Mouse (Mus musculus) G1E-ER4 (cell line): Measurements from ENCODE around the gene Slpi. TPM values are rescaled to one million over a fixed set of nuclear protein-coding genes. Genes with fewer than 3 reads are reported as not detected.

Experiments used
- GATA1 ChIP-seq: IDR thresholded peaks from one replicate; pipeline ENCODE4 v1.8.0; 2012; ENCODE audit warnings: low read length, inconsistent platforms
- polyA plus RNA-seq: library from polyadenylated mRNA; stranded (reverse); fragments of >175 nt; gene quantifications from 2 replicates; pipeline ENCODE4 v1.2.3, GENCODE M21; 2012

Slpi gene
- polyA plus RNA-seq, 1 experiment: not detected

GRCm38 (mm10) chr2:164425401-164425800 lies 36.5 kb upstream of the Slpi start:
- TF ChIP-seq GATA1: no peak

DNA sequence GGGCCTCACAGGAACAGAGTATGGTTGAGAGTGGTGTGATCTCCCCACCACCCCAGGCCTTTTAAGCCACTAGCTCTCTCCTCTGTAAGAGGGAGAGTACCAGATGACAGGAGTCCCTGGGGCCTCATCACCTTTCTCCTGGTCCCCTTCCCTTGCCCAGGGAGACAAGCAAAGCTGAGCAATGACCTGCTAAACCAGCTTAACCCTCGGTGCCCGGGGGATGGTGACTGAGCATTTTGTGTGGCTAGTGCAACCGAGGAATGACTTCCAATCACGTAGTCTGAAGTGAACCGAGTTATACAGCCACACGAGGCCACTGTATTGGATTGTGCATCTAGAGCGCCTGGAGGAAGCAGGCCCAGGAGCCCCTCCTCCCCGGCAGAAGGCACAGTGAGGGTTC lies 35.5 kb upstream of the Slpi start:
- no peak for TF ChIP-seq GATA1

GRCm38 (mm10) chr2:164423464-164423863 lies 34.6 kb upstream of the Slpi start:
- TF ChIP-seq GATA1: no peak

GRCm38 (mm10) chr2:164422675-164423393 lies 33.9 kb upstream of the Slpi start:
- no peak for TF ChIP-seq GATA1

- no peak for TF ChIP-seq GATA1
Observed at GRCm38 (mm10) chr2:164421979-164422378, 33.1 kb upstream of the Slpi start.

DNA sequence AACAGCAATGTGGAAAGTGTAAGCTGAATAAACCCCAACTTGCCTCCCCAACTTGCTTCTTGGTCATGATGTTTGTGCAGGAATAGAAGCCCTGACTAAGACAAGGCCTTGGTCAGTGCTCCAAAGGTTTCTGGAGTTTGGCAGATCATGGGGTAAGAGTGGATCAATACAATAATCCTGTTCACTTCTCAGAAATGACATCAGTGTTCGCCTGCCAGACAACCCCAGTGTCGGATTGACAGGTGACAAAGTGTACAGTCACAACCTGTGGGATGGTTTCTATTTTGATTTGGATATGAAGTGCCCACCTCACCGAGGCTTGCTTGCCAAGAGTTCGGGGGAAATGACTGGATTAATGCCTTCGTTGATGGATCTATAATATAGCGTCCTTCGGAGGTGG lies 32.4 kb upstream of the Slpi start:
- TF ChIP-seq GATA1: no peak

DNA sequence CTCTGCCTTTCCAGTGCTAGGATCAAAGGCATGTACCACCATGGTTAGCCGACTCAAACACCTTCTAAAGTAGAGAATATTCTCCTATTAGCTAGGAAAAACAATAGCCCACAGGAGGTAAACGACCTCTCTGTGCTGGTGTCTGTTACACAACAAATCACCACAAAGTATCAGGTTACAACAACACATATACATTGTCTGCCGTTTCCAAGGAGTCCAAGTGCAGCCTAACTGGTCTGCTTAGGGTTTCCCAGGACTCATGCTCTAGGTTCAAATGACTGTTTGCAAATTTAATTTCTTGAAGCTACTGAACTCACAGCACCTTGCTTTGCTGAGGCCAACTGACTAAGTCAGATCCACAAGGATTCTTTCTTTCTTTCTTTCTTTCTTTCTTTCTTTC lies 30.6 kb upstream of the Slpi start:
- no peak for TF ChIP-seq GATA1

- no peak for TF ChIP-seq GATA1
Observed at GRCm38 (mm10) chr2:164418308-164418875, 29.5 kb upstream of the Slpi start.

DNA sequence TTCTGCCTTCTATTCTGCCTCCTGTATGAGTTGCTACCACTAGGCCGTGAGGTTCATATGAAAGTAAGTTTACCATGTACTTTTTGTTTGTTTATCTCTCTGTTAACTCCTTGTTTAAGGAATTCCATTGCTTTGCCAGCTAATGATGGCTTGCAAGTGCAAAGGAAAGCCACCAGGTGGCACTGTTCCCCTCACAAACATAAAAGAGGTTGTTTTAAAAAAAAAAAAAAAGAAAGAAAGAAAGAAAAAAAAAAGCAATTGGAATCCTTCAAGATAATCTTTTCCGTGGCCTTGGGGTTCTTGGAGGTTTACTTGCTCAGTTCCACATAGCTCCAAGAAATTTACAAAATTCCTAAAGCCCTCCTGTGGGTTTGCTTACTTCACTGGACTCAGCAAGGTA lies 28.3 kb upstream of the Slpi start:
- TF ChIP-seq GATA1: no peak

- TF ChIP-seq GATA1: no peak
Observed at GRCm38 (mm10) chr2:164414581-164414980, 25.7 kb upstream of the Slpi start.

DNA sequence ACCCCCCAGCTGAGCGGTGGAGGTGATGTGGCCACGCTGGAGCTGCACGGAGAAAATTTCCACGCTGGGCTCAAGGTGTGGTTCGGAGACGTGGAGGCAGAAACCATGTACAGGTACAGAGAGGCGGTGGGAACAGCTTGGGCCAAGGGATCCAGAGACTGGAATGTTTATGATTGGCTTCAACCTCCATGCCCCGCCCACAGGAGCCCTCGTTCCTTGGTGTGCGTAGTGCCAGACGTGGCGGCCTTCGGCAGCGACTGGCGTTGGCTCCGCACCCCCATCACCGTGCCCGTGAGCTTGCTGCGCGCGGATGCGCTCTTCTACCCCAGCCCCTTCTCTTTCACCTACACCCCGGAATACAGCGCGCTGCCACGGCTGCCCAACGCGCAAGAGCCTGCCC lies 25.3 kb upstream of the Slpi start:
- no peak for TF ChIP-seq GATA1

GRCm38 (mm10) chr2:164407708-164408107 lies 18.8 kb upstream of the Slpi start:
- no peak for TF ChIP-seq GATA1

DNA sequence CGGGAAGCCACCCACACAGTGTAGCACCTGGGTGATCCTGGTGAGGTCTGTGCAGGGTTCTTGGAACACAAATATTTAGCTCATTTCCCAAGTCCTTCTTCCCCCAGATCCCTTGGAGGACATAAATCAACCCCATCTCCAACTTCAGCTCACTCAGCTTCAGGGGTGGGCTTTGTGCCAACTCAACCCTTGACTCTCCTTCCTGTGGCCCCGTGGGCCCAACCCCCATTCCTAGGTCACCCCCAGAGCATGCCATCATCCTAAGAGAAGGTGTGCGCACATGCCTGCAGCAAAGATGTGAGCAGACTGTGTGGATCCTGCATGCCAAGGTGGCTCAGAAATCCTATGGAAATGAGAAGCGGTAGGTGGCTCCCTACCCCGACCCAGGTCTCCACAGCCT lies 16.6 kb upstream of the Slpi start:
- no peak for TF ChIP-seq GATA1

DNA sequence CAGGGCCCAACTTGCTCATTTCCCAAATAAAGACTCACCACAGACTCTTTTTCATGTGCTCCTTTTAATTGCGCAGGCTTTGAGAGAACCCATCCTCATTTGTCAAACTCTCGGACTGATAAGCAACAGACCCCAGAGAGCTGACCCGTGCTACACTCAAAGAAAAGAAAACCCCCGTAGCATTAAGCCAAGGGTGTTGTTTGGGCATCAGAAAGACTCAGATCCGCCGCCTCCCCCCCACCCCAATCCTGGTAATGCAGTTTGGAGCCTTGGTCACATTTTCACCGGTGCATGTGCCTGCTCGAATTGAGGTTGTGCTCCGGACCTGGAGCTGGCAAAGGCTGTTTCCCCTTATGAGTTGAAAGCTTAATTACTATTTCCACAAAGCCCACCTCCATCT lies 16.2 kb upstream of the Slpi start, which contains the start of gene Matn4:
Matn4 (minus strand) TSS at position 101 of the 400 bp plus-strand sequence.
- no peak for TF ChIP-seq GATA1

DNA sequence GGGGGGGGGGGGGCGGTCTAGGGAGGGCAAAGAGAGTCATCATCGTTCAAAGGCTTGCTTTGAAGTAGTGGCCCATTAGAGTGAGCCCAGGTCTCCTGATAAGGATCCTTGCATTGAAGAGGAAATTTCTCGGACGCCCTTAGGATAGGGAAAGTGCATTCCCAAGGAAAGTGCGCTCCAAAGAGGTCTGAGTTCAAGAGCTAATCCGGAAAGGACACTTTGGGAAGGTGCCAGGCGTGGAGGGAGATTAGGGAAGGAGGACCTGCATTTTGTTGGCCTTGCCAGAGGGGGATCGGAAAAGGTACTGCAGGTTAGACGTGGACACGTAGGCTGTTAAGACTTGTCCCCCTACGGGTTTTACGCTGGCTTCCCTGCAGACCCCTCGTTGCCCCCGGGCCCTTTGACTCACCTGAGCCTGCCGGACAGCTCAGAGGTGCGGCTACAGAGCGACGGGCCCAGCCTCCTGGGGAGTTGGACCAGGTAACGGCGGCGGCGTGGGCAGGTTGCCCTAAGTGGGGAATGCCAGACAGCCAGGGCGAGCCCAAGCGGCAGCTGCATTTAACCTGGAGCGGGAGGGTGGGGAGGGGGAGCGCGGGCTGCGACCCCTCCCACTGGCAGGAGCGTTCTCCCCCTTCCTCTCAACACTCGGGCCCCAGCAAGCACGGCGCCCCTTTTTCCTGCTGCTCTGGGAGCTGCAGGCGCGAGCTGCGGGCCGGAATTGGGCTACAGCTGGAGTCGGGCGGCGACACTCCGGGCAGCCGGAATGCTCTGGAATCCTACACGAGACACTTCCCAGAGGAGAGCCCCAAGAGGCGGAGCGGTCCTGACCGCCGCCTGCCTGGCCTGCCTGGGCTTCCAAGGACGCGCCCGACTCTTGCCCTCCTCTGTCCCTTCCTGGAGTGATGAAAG lies 15.4 kb upstream of the Slpi start:
- TF ChIP-seq GATA1: no peak

DNA sequence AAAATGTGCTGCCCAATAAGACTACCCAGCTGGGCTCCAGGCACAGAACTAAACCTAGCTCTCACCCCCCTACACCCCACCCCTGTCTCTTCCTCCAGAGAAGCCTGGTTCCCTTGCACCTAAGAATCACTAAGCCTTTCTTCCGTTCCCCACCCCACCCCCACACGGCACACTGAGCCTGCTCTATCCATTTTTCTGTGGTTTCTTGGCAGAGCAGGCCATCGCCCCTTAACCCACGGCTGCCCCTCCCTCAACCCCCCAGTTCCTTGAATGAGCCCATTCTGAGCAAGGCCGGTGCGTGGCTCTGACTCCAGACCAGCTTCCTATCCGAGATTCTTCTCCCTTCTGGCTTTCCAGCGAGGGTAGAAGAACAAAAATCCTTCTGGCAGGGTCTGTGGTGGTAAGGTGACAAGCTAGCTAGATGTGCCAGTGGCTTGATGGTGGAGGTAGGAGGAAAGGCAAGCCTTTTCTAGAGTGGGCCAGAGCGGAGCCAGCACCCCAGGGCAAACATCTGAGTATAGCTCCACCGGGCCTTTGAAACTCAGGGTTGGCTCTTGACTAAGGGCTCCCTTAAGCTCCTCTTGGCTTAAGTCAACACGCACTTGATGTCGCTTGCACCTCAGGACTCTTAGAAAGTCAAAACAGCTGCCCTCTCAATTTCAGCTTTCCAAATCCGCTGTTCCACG lies 14.6 kb upstream of the Slpi start:
- no peak for TF ChIP-seq GATA1
